Mouse (Mus musculus) 416B (cell line): ENCODE results near the gene BC005537.

Experiments
- DNase-seq: peaks from one replicate; pipeline ENCODE4 v3.0.0; 2011; ENCODE audit warnings: low read depth

The BC005537 gene

DNA sequence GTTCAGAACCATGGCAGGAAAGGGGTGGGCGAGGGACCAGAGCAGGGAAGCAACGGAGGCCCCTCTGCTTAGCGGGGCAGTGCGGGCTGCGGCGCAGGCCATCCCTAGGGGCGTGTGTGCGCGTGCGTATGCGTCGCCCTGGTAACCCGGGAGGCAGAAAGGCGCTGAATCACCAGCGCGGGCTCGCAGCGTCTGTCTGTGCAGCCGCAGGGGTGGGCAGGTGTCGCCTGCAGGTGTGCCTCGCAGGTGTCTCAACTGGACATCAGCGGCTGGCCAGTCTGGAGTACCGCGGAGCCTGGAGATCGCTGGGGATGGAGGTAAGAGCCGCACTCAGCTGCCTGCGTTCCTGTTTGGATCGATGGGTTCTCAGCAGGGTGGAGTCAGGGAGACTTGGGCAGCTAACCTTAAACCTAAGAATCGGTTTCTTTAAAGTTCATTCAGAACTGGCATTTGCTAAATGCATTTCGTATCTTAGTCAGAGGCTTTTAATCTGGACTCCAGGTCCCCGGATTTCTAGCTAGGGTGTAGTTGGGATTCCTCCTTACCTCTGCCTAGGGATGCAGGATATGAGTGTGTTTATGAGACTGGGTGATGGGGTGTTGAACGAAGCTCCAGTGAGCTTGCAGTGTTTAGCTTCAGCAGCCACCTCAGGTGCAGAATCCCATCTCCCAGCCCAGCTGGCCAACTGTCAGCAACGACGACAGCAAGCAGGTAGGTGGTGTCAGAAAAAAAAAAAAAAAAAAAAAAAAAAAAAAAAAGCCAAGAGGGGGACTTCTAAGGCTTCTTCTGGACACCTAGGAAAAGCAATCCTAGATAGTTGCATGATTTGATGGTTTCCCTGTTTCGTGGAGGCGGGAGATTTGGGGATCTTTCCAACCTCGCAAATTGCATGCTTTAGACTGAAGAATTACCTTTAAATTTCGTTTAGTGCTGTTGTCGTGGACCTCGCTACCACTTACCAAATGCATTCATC lies 43.8 kb downstream of the BC005537 start, which contains the start of gene D130043K22Rik:
D130043K22Rik (plus strand) TSS at position 153 of the 973 bp plus-strand sequence.
- DNase-seq: no peak

DNA sequence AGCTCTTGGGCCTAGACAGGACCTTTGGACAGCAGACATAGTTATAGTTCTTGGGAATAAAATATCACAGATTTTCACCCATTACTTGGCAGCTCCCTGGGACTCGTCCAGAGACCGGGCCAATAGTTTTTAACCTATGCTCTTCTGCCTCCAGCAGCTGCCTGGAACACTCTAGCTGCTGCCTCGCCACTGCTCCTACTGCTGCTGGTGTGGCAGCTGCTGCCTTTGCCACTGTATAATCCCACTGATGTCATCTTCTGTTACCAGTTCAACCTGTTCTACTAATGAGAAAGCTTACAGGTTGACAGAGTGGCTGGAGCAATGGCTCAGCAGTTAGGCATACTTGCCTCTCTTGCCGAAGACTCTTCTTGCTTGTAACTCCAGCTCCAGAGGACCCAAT lies 47.9 kb downstream of the BC005537 start:
- DNase-seq: no peak

DNA sequence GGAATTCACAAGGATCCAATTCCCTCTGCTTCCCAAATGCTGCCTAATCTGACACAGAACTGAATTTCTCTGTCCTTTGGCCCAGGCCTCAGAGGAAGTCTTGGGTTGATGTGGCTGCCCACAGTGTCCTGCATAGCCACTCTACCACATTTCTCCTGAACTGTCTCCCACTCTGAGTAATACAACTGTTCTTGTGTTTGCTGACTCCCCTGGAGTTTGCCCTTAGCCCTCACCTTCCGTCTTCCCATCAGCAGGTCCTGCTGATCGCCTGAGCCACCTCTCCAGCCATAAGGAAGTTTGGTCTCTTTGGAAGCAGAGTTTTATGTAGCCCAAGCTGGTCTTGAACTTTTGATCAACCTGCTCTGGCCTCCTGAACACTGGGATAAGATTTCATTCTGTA lies 50.5 kb downstream of the BC005537 start:
- peak; percentile 33 for DNase-seq

DNA sequence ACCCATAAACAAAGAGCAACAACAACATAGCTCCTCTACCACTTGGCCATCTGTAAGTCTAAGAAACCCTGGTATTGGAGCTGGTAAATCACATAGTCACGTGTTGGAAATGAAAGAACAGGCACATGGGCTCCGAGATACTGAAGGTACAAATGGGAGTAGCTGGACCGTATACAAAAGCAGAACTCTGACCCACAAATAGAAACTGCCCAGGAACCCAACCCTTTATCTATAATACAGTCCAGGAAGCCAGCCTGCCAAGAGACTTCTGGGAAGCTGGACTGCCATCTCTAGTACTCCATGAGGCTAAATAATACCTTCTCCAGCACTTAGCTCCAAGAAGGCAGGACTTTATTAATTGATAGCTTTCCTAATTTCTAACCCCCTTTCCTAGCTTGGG lies 51.1 kb downstream of the BC005537 start:
- no peak for DNase-seq

DNA sequence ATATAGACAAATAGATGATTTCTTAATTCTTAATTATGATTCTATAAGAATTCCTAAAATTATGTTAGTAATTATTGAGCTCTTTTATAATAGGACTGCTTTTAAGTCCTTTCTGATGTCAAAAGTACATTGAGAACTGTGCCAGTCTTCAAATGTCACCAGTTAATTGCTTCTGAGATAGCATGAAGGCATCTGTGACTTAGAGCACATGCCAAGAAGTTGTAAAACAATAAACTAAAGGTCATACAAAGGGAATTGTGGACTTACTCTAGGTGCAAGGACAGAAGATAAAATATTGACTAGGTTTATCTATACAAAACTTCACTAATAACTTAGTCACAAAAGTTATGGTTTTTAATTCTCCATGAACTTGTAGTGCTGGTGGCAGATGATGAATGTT lies 57.7 kb downstream of the BC005537 start:
- no peak for DNase-seq

DNA sequence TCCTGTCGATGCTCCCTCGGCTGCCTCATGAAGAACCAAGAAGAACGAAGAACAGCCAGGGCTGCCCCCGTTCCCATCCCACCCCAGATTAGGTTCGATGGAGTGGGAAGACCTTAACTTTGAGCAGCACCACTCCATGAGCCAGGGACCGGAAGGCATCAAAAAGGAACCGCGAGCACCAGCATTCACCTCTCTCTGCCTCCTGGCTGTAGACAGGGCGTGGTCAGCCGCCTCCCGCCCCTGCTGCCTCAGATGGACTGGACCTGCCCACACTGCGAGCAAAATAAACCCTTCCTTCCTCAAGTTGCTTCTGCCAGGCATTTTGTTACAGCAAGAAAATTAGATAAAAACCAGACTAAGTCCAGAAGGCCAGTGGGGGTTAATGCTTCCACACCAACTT lies 59.6 kb downstream of the BC005537 start:
- no peak for DNase-seq

DNA sequence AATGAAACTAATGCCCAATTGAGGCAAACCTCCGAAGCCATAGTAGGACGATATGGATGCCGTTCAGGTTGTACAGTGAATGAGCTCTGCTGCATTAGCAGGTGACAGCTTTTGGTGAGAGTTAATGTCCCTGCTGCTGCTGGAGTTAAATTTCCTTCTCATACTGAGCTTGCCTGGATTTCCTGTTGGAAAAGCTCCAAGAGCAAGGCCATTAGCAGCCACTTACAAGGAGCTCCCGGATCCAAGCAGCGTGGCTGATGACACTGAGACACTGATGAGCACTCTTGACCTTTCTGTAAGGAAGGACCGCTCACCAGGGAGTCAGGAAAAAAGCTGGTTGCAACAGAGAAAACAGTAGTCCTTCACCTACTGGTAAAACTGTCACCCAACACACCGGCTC lies 60.6 kb downstream of the BC005537 start:
- no peak for DNase-seq

DNA sequence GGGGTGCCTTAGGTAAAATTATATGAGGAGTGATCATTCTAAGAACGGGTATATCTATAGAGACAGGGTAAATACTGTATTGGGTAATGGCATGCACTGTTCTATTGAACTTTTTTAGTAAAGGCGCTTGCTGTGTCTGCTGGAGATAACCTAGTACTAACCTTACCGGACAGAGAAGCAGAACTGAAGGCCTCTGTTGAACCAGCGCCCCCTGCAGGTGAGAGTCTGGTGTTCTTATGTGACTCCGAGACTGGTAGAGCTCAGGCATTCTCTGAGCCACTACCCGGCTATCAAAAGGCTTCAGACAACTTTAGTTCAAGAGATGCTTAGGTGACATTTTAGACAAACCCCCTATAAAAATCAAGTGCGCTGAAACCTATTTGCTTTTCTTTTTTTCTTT lies 61.1 kb downstream of the BC005537 start:
- DNase-seq: peak; percentile 76
